Mouse (Mus musculus) ES-Bruce4 (cell line): ENCODE data around the gene E130114P18Rik. TPM values are rescaled to one million over a fixed set of nuclear protein-coding genes. Genes with fewer than 3 reads are reported as not detected.

ENCODE experiments used
- H3K27ac ChIP-seq: 2 replicates; pipeline ENCODE4 v1.5.1; 2012; ENCODE audit warnings: low read length, inconsistent platforms; ENCODE audit not compliant: insufficient read depth
- H3K27me3 ChIP-seq: 2 replicates; pipeline ENCODE4 v1.6.1; 2012; ENCODE audit warnings: mild to moderate bottlenecking, low read length, inconsistent platforms; ENCODE audit not compliant: control insufficient read depth, poor library complexity, insufficient read depth, severe bottlenecking
- H3K36me3 ChIP-seq: 2 replicates; pipeline ENCODE4 v1.6.1; 2012; ENCODE audit warnings: inconsistent platforms, mild to moderate bottlenecking, low read length, moderate library complexity; ENCODE audit not compliant: control insufficient read depth, poor library complexity, insufficient read depth, severe bottlenecking
- H3K4me1 ChIP-seq: one replicate; pipeline ENCODE4 v1.8.1; 2011; ENCODE audit warnings: low read length; ENCODE audit not compliant: control insufficient read depth, insufficient read depth
- H3K4me3 ChIP-seq: 2 replicates; pipeline ENCODE4 v1.5.1; 2011; ENCODE audit warnings: low read depth, mild to moderate bottlenecking, low read length
- H3K9ac ChIP-seq: 2 replicates; pipeline ENCODE4 v1.6.1; 2012; ENCODE audit warnings: low read depth, mild to moderate bottlenecking, inconsistent platforms; ENCODE audit not compliant: poor library complexity, severe bottlenecking
- H3K9me3 ChIP-seq: replicated peaks from 2 replicates; pipeline ENCODE4 v1.6.1; 2012; ENCODE audit warnings: mild to moderate bottlenecking, low read length, inconsistent platforms; ENCODE audit not compliant: control insufficient read depth, poor library complexity, insufficient read depth, severe bottlenecking
- CTCF ChIP-seq: IDR thresholded peaks from one replicate; pipeline ENCODE4 v1.8.1; 2011; ENCODE audit warnings: low read depth, low read length
- EP300 ChIP-seq: IDR thresholded peaks from 2 replicates; pipeline ENCODE4 v1.6.1; 2011; ENCODE audit warnings: low read depth, low read length; ENCODE audit not compliant: insufficient read depth
- POLR2A ChIP-seq: IDR thresholded peaks from one replicate; pipeline ENCODE4 v1.8.1; 2011; ENCODE audit warnings: low read length; ENCODE audit not compliant: insufficient read depth
- polyA plus RNA-seq: library from polyadenylated mRNA; stranded (reverse); fragments of >200 nt; gene quantifications from 2 replicates; pipeline ENCODE4 v1.2.4, GENCODE M21; 2011; ENCODE audit warnings: low read depth; ENCODE audit not compliant: missing spikeins, insufficient read depth, insufficient read length

The E130114P18Rik gene
- polyA plus RNA-seq, 1 experiment = not detected

GRCm38 (mm10) chr4:97609831-97610727 is 167.8 kb downstream of the E130114P18Rik start:
- H3K9ac ChIP-seq = no peak overlapping the region
- no peak overlapping the region for H3K27ac ChIP-seq
- H3K4me1 ChIP-seq = no peaks in the 10 kb centered on the region
- H3K36me3 ChIP-seq = no peaks in the 10 kb centered on the region
- no peaks in the 10 kb centered on the region for H3K9me3 ChIP-seq
- H3K4me3 ChIP-seq = no peak overlapping the region
- TF ChIP-seq EP300 (no peak), CTCF (no peak)
- H3K27me3 ChIP-seq = no peaks in the 10 kb centered on the region

GRCm38 (mm10) chr4:97609329-97609728 is 168.5 kb downstream of the E130114P18Rik start:
- no peak for TF ChIP-seq POLR2A
- no peak for TF ChIP-seq EP300
- TF ChIP-seq CTCF = no peak
- H3K4me1 ChIP-seq = no peaks in the 10 kb centered on the region
- H3K4me3 ChIP-seq = no peak overlapping the region
- H3K27ac ChIP-seq = no peak overlapping the region
- H3K36me3 ChIP-seq = no peaks in the 10 kb centered on the region
- H3K9ac ChIP-seq = no peak overlapping the region
- no peaks in the 10 kb centered on the region for H3K9me3 ChIP-seq
- H3K27me3 ChIP-seq = no peaks in the 10 kb centered on the region

GRCm38 (mm10) chr4:97608728-97609127 is 169.2 kb downstream of the E130114P18Rik start:
- no peak for TF ChIP-seq CTCF
- no peak for TF ChIP-seq POLR2A
- TF ChIP-seq EP300 = no peak
- H3K9ac ChIP-seq = no peak overlapping the region
- no peak overlapping the region for H3K27ac ChIP-seq
- H3K4me1 ChIP-seq = no peaks in the 10 kb centered on the region
- H3K9me3 ChIP-seq = no peaks in the 10 kb centered on the region
- H3K4me3 ChIP-seq = no peak overlapping the region
- no peaks in the 10 kb centered on the region for H3K27me3 ChIP-seq
- no peaks in the 10 kb centered on the region for H3K36me3 ChIP-seq

GRCm38 (mm10) chr4:97608134-97608533 is 169.7 kb downstream of the E130114P18Rik start:
- Histone ChIP-seq H3K4me3 (no peak overlapping the region), H3K27ac (no peak overlapping the region), H3K9ac (no peak overlapping the region), H3K36me3 (no peaks in the 10 kb centered on the region), H3K9me3 (no peaks in the 10 kb centered on the region), H3K4me1 (no peaks in the 10 kb centered on the region), H3K27me3 (no peaks in the 10 kb centered on the region)
- TF ChIP-seq POLR2A (no peak), CTCF (no peak)

GRCm38 (mm10) chr4:97607169-97607568 is 170.7 kb downstream of the E130114P18Rik start:
- Histone ChIP-seq H3K36me3 (no peaks in the 10 kb centered on the region), H3K4me1 (no peaks in the 10 kb centered on the region), H3K27ac (no peak overlapping the region), H3K4me3 (no peak overlapping the region), H3K9me3 (no peaks in the 10 kb centered on the region), H3K9ac (no peak overlapping the region), H3K27me3 (no peaks in the 10 kb centered on the region)
- TF ChIP-seq CTCF = no peak
- TF ChIP-seq POLR2A = no peak
- no peak for TF ChIP-seq EP300

- Histone ChIP-seq H3K9ac (no peak overlapping the region), H3K4me3 (no peak overlapping the region), H3K27me3 (no peaks in the 10 kb centered on the region), H3K4me1 (peaks cover 2% of the 10 kb centered on the region), H3K36me3 (no peaks in the 10 kb centered on the region), H3K9me3 (no peaks in the 10 kb centered on the region), H3K27ac (no peak overlapping the region)
- TF ChIP-seq CTCF (no peak), POLR2A (no peak), EP300 (no peak)
These were observed 171.4 kb downstream of the E130114P18Rik start for GRCm38 (mm10) chr4:97606524-97606923.
